Mouse (Mus musculus) bone marrow, adult 2 months (tissue): ENCODE results near the gene Slc6a6. TPM values are rescaled to one million over a fixed set of nuclear protein-coding genes. Genes with fewer than 3 reads are reported as not detected.

ENCODE experiments used
- H3K27ac ChIP-seq: fragments of 200-500 bp; 2 replicates; pipeline ENCODE4 v1.5.1; 2012; ENCODE audit warnings: low read depth, mild to moderate bottlenecking, control low read depth, inconsistent platforms, low read length; ENCODE audit not compliant: control insufficient read depth, poor library complexity, insufficient read depth
- H3K4me1 ChIP-seq: fragments of 200-500 bp; 2 replicates; pipeline ENCODE4 v1.6.1; 2011; ENCODE audit warnings: low read length; ENCODE audit not compliant: control insufficient read depth, insufficient read depth
- H3K4me3 ChIP-seq: fragments of 200-500 bp; replicated peaks from 2 replicates; pipeline ENCODE3; 2011; ENCODE audit warnings: mild to moderate bottlenecking, low read depth, low read length, control low read depth; ENCODE audit not compliant: control insufficient read depth
- CTCF ChIP-seq: fragments of 200-500 bp; IDR thresholded peaks from 2 replicates; pipeline ENCODE4 v1.5.1; 2011; ENCODE audit warnings: low read length, control low read depth; ENCODE audit not compliant: control insufficient read depth, insufficient read depth
- POLR2A ChIP-seq: fragments of 200-500 bp; IDR thresholded peaks from 2 replicates; pipeline ENCODE4 v1.6.1; 2011; ENCODE audit warnings: low read depth, mild to moderate bottlenecking, control low read depth, low read length, borderline replicate concordance; ENCODE audit not compliant: control insufficient read depth
- WGBS: fragments of 180-500 bp; shearing (Covaris S2); methylation state at CpG from one replicate; pipeline ENCODE4 v1.1.7; 2018; 5-methylcytosine and 5-hydroxymethylcytosine counted together
- polyA plus RNA-seq: library from polyadenylated mRNA; stranded (reverse); fragments of >200 nt; gene quantifications from 2 replicates; pipeline ENCODE4 v1.2.4, GENCODE M21; 2011; ENCODE audit warnings: low replicate concordance; ENCODE audit not compliant: missing spikeins, insufficient read depth, insufficient read length

The Slc6a6 gene
- polyA plus RNA-seq, 1 experiment: 36.3 TPM

DNA sequence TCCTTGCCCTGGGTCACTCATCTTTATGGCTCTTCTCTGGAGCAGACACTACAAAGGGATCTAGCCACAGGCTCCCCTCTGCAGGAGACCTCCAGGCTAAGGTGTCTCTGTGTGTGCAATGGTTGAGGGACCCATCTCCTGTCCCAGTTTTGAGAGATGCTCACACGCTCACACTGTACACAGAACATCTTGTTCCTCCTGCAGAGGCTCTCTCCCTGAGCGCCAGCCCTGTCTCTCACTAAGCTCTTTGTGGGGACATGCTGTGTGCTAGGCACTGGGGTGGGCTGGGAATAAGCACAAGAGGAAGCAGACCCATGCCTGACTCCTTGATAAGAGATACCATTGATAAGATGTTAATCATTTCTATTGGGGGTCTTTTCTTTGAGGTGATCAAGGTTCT, 34.2 kb downstream of the Slc6a6 start:
- TF ChIP-seq POLR2A: no peak
- no peak for TF ChIP-seq CTCF
- H3K4me1 ChIP-seq: peaks cover 5% of the 10 kb centered on the region

DNA sequence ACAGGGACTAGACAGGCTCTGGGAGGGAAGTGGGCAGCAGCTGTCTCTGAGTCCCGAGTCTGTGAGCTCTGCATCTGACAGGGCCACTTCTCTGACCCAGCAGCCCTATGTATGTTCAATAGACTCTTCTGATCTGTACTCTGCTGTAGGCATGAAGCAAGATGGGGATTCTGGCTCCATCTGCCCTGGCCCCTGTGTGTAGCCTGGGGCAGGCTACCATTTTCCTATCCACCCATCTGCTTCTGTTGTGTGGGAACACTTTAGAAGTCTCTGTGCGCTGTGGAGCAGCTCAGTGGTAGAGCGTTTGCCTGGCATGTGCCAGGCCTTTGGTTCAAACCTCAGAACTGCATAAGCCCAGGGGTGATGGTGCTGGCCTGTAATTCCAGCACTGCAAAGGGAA, 34.8 kb downstream of the Slc6a6 start:
- WGBS: 66% methylated on average over 3 of the region's 3 CpGs
- H3K4me3 ChIP-seq: no peak overlapping the region
- peaks cover 5% of the 10 kb centered on the region for H3K4me1 ChIP-seq
- H3K27ac ChIP-seq: no peak overlapping the region
- TF ChIP-seq POLR2A (no peak), CTCF (no peak)

More for the DNA sequence above, 34.2 kb downstream of the Slc6a6 start:
- Histone ChIP-seq H3K4me3 (no peak overlapping the region), H3K27ac (no peak overlapping the region)
- WGBS: 79% methylated on average over 2 of the region's 2 CpGs

DNA sequence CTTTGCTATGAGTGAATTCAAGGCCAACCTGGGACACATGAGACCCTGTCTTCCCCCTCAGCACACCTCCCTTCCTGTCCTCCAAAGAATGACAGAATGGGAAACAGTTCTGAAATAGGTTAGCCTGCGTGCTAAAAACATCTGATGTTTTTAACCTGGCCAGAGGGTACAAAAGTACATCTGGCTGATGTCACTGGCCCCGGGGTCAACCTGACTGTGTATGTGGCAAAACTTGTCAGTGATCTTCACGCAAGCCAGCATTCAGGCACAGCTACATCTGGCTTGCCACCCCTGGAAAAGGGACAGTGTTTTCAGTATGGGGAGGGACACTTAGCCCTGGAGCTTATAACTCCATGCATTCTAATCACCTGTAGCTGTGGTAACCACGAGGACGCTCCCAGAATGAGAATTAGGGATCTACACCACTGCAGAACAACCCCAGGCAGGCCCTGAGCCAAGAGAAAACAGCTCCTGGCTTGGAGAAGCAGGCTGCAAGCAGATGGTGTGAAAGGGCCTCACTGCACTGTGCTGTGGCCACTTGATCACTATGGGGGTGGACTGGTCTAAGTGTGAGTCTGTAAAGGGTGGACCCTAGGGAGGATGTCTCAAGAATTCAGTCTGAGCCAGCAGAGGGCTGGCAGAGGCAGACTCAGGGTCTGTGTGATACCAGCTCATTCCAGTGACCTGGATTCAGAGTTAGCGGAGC, 35.3 kb downstream of the Slc6a6 start:
- Histone ChIP-seq H3K27ac (no peak overlapping the region), H3K4me1 (peaks cover 5% of the 10 kb centered on the region), H3K4me3 (no peak overlapping the region)
- TF ChIP-seq CTCF: no peak
- TF ChIP-seq POLR2A: no peak
- WGBS: 84% methylated on average over 6 of the region's 6 CpGs

DNA sequence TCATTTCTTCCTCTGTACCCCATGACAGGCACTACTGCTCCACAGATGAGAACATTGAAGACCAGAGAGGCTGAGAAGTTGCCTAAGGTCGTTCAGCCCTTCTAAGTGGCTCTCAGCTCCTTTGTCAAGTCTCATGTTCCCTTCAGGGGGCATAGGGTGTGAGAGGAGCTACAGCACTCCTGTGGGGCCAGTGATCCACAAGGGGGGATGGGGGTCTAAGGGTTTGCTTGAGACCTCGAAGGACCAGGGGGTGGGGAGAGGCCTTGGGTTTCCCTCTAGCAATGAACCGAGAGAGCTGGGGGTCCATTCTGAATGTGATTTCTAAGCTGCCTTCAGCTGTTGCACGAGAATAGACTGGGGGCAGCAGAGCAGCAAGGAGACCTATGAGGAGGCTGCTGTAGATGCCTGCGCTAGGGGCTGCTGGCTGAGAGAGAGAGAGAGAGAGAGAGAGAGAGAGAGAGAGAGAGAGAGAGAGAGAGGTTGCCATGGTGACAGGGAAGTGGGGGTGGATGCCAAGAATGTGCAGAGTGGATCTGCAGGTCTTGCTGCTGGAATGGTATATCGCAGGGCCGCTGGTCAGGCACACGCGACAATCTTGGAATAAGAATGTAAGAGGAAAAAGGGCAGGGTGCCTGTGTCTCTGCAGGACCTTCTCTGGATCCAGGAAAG, 36.1 kb downstream of the Slc6a6 start:
- peaks cover 5% of the 10 kb centered on the region for H3K4me1 ChIP-seq
- H3K27ac ChIP-seq: no peak overlapping the region
- 82% methylated on average over 9 of the region's 9 CpGs for WGBS
- TF ChIP-seq CTCF: no peak
- TF ChIP-seq POLR2A: no peak
- H3K4me3 ChIP-seq: no peak overlapping the region

DNA sequence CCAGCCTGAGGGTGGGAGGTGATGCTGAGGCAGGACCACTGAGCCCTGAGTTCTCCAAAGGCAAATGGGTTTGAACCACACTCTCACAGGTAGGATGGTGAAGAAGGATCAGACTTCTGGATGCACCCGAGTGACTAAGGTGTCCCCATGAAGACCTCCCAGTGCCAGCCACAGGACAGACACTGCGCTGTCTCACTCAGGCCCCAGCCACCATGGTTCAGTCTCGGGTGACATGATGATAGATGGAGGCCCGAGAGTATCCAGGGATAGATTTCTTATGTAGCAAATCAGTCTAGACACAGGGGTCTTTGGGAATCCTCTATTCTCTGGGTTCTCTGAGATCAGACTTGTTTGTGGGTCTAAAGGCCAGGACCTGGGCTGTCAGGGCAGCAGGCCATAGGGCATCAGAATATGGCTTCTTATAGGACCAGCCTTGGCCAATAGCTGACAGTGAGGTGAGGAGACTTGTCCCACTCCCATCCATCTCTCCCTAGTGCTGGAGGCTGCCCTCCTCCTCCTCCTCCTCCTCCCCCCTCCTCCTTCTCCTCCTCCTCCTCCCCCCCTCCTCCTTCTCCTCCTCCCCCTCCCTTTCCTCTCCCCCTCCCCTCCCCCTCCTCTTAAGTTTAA, 36.8 kb downstream of the Slc6a6 start:
- TF ChIP-seq CTCF (no peak), POLR2A (no peak)
- Histone ChIP-seq H3K4me1 (peaks cover 5% of the 10 kb centered on the region), H3K27ac (no peak overlapping the region), H3K4me3 (no peak overlapping the region)
- WGBS: 81% methylated on average over 4 of the region's 4 CpGs

DNA sequence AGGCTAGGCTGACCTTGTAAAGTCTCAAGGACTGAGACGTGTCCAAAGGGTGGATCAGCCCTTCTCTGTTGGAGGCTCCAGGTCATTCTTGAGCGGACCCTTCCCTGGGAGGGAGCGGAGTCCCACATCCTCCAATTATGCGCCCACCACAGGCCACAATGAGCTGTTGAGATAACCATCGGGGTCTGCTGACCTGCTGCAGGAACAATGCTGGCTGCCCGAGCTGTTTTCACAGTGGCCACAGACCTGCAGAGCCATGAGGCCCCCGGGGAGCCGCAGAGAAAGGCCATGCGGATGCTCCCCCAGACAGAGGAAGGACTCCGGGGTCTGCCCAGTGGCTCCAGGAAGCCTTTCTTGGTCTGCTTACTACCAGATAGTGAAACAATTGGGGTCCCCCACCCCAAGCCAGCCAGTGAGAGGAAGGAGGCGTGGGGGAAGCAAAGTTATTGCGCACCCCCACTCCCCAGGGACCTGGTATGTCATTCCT, 37.4 kb downstream of the Slc6a6 start:
- Histone ChIP-seq H3K4me1 (peaks cover 5% of the 10 kb centered on the region), H3K27ac (no peak overlapping the region), H3K4me3 (no peak overlapping the region)
- WGBS: 70% methylated on average over 12 of the region's 12 CpGs
- TF ChIP-seq POLR2A (no peak), CTCF (no peak)

DNA sequence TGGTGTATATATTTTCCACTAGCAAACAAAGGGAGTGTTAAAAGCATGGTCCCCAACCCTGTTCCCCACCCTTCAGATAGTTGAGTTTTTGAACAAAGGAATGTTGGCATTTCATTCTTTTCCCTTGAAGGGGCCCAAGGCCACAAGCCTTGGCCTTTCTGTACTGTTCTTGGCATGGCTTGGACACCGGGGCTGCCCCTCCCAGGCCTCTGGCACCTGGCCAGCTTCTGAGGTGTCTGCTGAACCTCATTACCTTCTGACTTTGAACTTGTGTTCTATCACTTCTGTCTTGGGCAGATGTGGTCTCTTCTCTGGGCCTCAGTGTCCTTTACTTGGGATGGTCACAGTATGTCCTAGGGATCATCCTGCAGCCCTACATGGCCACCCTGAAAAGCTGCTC, 43.5 kb downstream of the Slc6a6 start:
- 69% methylated on average over 1 of the region's 1 CpGs for WGBS
- Histone ChIP-seq H3K27ac (no peak overlapping the region), H3K4me1 (no peaks in the 10 kb centered on the region), H3K4me3 (no peak overlapping the region)
- no peak for TF ChIP-seq CTCF

DNA sequence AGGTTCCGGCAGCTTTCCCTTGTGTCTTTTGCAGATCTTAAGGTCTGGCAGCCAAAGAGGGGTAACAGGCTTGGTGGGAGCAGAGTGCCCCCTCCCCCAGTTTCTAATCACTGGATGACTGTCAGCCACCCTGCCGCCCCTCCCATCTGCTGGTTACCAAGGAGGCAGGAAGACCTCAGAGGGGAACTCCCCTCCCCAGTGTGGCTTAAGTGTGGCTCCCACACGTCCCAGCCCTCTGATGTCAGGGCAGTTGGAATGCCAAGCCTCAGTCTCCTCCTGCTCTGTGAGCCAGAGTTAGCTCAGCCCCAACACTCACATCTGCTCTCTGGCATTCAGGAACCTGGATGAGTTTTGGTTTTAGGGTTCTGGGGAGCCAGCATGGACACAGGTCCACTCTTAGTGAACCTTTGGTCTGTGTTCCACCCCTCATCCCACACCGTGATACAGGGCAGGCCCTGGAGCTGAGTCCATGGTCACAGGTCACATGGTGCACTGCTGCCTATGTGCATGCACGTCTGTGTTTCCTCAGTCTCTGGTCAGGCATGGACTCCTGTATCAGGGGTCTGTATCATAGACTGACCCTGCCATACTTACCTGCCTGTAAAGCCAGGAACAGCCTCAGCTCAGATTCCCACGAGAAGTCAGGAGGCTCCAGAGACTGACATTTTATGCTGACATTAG, 45.2 kb downstream of the Slc6a6 start:
- WGBS: 81% methylated on average over 6 of the region's 6 CpGs
- Histone ChIP-seq H3K4me1 (no peaks in the 10 kb centered on the region), H3K27ac (no peak overlapping the region), H3K4me3 (no peak overlapping the region)
- no peak for TF ChIP-seq POLR2A
- no peak for TF ChIP-seq CTCF
